Mouse (Mus musculus): Measurements from ENCODE around the gene Ormdl3.

The Ormdl3 gene

GRCm38 (mm10) chr11:98595021-98595420 lies 7.9 kb upstream of the Ormdl3 start:
- in situ Hi-C loops (cut with MboI; ENCODE audit: unreplicated experiment in 2 of 2), result loop anchor here (5.0 to 25.0 kb wide), 4 partner anchors 43 to 808 kb away; partner anchors contain the start of genes 1700001P01Rik (in 1 of the 2), Grb7 (in 1 of the 2), Lasp1 (in 1 of the 2) and Rpl23 (in 1 of the 2)

- in situ Hi-C loops (cut with MboI; ENCODE audit: unreplicated experiment in 2 of 2), result loop anchor here in 1 of 2 experiments (5.0 to 25.0 kb wide), 4 partner anchors 38 to 803 kb away; partner anchors contain the start of genes 1700001P01Rik, Grb7, Lasp1 and Rpl23
Measured at GRCm38 (mm10) chr11:98590548-98591445, 3.6 kb upstream of the Ormdl3 start.

GRCm38 (mm10) chr11:98589306-98589705 lies 2.1 kb upstream of the Ormdl3 start:
- in situ Hi-C loops (cut with MboI; ENCODE audit: unreplicated experiment in 2 of 2), result loop anchor here in 1 of 2 experiments (25.0 kb wide), 1 partner anchor 802 kb away; the partner anchor contains the start of genes 1700001P01Rik, Lasp1 and Rpl23

GRCm38 (mm10) chr11:98588833-98589281 lies 1.7 kb upstream of the Ormdl3 start:
- in situ Hi-C loops (cut with MboI; ENCODE audit: unreplicated experiment in 2 of 2), result loop anchor here in 1 of 2 experiments (25.0 kb wide), 1 partner anchor 802 kb away; the partner anchor contains the start of genes 1700001P01Rik, Lasp1 and Rpl23

- in situ Hi-C loops (cut with MboI; ENCODE audit: unreplicated experiment in 2 of 2), result loop anchor here in 1 of 2 experiments (25.0 kb wide), 1 partner anchor 801 kb away; the partner anchor contains the start of genes 1700001P01Rik, Lasp1 and Rpl23
Measured at GRCm38 (mm10) chr11:98587684-98588546, 747 bp upstream of the Ormdl3 start.

- in situ Hi-C loops (cut with MboI; ENCODE audit: unreplicated experiment in 2 of 2), result loop anchor here in 1 of 2 experiments (25.0 kb wide), 1 partner anchor 799 kb away; the partner anchor contains the start of genes 1700001P01Rik, Lasp1 and Rpl23
Measured at GRCm38 (mm10) chr11:98586087-98586891, 879 bp downstream of the Ormdl3 start.

- in situ Hi-C loops (cut with MboI; ENCODE audit: unreplicated experiment in 2 of 2), result loop anchor here in 1 of 2 experiments (25.0 kb wide), 1 partner anchor 797 kb away; the partner anchor contains the start of genes 1700001P01Rik, Lasp1 and Rpl23
Measured at GRCm38 (mm10) chr11:98584629-98585177, 2.5 kb downstream of the Ormdl3 start.

- in situ Hi-C loops (cut with MboI; ENCODE audit: unreplicated experiment in 2 of 2), result loop anchor here in 1 of 2 experiments (25.0 kb wide), 1 partner anchor 797 kb away; the partner anchor contains the start of genes 1700001P01Rik, Lasp1 and Rpl23
Measured at GRCm38 (mm10) chr11:98584146-98584545, 3.0 kb downstream of the Ormdl3 start.

- in situ Hi-C loops (cut with MboI; ENCODE audit: unreplicated experiment in 2 of 2), result loop anchor here in 1 of 2 experiments (25.0 kb wide), 1 partner anchor 796 kb away; the partner anchor contains the start of genes 1700001P01Rik, Lasp1 and Rpl23
Measured at GRCm38 (mm10) chr11:98583571-98583970, 3.6 kb downstream of the Ormdl3 start.

- in situ Hi-C loops (cut with MboI; ENCODE audit: unreplicated experiment in 2 of 2), result loop anchor here in 1 of 2 experiments (25.0 kb wide), 1 partner anchor 796 kb away; the partner anchor contains the start of genes 1700001P01Rik, Lasp1 and Rpl23
Measured at GRCm38 (mm10) chr11:98583265-98583552, 4.0 kb downstream of the Ormdl3 start.

GRCm38 (mm10) chr11:98582551-98583264 lies 4.5 kb downstream of the Ormdl3 start:
- in situ Hi-C loops (cut with MboI; ENCODE audit: unreplicated experiment in 2 of 2), result loop anchor here in 1 of 2 experiments (25.0 kb wide), 1 partner anchor 795 kb away; the partner anchor contains the start of genes 1700001P01Rik, Lasp1 and Rpl23

GRCm38 (mm10) chr11:98582030-98582388 lies 5.2 kb downstream of the Ormdl3 start:
- in situ Hi-C loops (cut with MboI; ENCODE audit: unreplicated experiment in 2 of 2), result loop anchor here in 1 of 2 experiments (25.0 kb wide), 1 partner anchor 795 kb away; the partner anchor contains the start of genes 1700001P01Rik, Lasp1 and Rpl23

- in situ Hi-C loops (cut with MboI; ENCODE audit: unreplicated experiment in 2 of 2), result loop anchor here in 1 of 2 experiments (25.0 kb wide), 1 partner anchor 794 kb away; the partner anchor contains the start of genes 1700001P01Rik, Lasp1 and Rpl23
Measured at GRCm38 (mm10) chr11:98581286-98582029, 5.7 kb downstream of the Ormdl3 start.

GRCm38 (mm10) chr11:98580301-98581121 lies 6.7 kb downstream of the Ormdl3 start:
- in situ Hi-C loops (cut with MboI; ENCODE audit: unreplicated experiment in 2 of 2), result loop anchor here in 1 of 2 experiments (25.0 kb wide), 1 partner anchor 793 kb away; the partner anchor contains the start of genes 1700001P01Rik, Lasp1 and Rpl23

GRCm38 (mm10) chr11:98577776-98578175 lies 9.4 kb downstream of the Ormdl3 start:
- in situ Hi-C loops (cut with MboI; ENCODE audit: unreplicated experiment in 2 of 2), result loop anchor here in 1 of 2 experiments (25.0 kb wide), 1 partner anchor 790 kb away; the partner anchor contains the start of genes 1700001P01Rik, Lasp1 and Rpl23

GRCm38 (mm10) chr11:98569461-98569860 lies 17.7 kb downstream of the Ormdl3 start:
- in situ Hi-C loops (cut with MboI; ENCODE audit: unreplicated experiment in 2 of 2), result no loop called here
